Mouse (Mus musculus): ENCODE measurements at regions not wholly inside any gene's neighbourhood (a gene's known extent, or its start where the extent isn't known, plus 50 kb on each side); places are given as distances from the start of the nearest gene placed in this dataset.
"Not testable (repeated sequence)": the region's sequence is repeated elsewhere in the genome, so short reads cannot be mapped to it uniquely, and the experiment has no call there.

DNA sequence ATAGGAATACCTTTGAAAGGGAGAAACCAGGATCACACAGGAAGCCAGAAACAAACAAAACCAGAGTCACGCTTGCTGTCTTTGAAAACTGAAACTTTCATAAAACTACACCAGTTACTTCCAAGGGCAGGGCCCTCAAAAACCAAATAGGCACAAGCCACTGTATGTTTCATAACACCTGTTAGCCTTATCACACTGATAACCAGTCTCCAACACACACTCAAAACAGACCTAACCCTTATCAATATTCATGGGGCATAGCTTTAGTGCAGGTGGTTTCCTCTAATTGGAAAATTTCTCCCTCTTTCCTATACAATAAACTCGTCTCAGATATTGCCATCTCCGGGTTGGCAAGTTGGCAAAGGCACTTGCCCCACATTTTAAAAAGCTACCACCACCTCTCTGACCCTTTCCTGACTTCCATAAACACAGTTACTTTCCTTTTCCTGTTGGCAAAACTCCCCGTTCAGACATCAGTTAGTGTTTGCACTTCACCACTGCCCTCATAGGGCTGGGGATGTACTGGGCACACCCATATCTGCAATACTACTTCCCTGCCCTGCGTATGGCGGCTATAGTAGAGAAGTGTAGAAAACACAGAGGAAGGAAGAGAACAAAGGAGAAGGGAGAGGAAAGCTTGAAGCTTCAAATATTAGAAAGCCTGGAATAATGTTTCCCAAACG lies 169.1 kb upstream of the Col8a1 start:
- DNase-seq (ENCODE audit: low spot score) = no peak

DNA sequence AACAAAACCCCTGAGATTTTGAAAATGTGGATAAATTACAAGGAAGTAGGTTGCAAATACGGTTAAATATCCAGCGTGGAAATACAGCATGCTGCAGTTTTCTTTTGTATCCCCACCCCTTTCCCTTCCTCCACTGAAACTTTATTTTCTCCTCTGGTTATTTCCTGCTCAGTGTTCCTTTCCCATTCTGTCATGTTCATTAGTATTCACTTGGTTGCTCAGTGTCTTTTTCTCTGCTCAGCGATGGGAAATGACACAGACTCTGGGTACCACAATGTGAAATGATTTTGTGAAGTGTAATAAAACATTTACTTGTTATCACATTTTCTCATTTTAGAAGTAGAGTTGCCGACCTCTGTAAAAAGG lies 169.6 kb upstream of the Col8a1 start:
- DNase-seq (ENCODE audit: low spot score) = no peak

DNA sequence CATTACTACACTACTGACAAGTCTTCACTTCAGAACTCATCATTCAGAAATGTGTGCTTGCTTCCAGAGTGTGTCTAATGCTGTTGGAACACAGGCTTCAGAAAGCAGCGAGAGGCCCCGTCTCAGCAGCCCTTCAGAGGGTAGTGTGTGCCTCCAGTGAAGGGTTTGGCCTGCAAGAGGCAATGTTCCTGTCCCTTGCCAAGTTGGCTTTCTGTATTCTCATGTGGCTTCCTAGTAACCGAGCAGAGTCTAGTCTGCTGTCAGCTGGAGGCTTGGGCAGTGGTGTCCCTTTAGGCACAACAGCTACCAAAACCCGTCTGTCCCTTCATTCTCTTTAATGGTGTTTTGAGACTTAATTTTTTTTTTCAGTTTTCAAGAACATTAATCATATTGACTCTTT lies 173.3 kb upstream of the Col8a1 start:
- DNase-seq (ENCODE audit: low spot score) = no peak

DNA sequence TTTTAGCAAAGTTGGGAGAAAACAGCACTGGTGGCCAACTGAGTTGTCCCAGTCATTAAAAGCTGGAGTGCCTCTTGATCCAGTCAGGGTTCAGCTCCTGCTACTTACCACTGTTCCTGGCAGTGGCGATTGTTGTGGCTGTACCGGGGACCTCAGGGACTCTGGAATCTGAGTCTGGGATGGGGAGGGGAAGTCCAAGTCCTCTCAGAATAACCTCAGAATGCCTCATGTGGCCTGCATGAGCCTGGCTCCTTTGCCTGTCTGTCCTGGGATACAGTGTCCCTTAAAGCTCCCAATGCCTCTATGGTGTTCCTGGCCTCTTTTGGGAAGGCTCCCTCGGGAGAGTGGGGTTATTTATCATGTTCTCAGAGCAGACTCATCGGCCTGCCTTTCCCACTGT lies 173.8 kb upstream of the Col8a1 start:
- DNase-seq (ENCODE audit: low spot score) = no peak

DNA sequence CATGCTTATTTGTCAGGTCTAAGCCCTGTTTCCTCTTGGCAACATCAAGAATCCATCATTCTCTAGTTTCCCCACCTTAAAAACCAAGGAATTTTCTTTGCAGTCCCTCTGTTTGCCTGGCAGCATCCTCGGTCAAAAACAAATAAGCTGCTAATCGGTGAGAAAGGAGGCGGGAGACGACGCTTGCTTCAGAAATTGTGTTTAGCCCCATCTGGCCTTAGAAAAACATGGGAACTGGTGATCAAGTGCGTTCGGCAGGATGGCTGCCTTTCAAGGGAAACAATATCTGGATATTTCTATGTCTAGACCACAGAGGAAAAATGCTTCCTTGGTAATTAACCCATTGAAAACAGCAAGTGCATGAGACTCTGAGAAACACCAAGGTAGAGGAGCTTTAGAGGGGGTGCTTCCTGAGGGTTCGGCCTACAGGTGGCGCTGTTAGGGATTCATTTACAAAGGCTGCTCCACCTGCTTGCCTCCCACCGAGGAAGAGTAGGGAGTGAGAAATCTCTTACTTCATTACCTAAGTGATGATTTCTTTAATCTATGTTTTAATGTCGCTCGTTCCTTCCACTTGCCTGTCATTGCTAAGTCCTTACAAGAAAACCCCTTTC lies 174.7 kb upstream of the Col8a1 start:
- DNase-seq (ENCODE audit: low spot score) = no peak

GRCm38 (mm10) chr16:57945404-57945803 lies 190.9 kb upstream of the Col8a1 start:
- DNase-seq (ENCODE audit: low spot score) = no peak

DNA sequence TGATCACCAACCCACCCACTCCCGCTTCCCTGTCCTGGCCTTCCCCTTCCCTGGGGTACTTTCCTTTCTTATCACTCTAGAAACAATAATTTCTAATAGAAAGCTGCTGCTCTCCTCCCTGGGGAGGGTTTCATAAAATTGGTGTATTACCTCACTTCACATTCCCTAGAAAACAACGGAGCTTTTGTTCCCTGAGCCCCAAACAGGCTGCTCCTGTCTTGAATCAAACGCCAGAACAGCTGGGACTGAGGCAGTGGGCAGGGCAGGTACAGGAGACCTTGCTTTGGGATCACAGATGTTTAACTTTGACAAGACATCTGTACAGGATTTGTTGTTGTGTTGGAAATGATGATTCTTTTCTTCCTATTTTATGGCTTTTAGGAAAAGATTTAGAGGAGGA lies 192.8 kb upstream of the Col8a1 start:
- DNase-seq (ENCODE audit: low spot score) = no peak

DNA sequence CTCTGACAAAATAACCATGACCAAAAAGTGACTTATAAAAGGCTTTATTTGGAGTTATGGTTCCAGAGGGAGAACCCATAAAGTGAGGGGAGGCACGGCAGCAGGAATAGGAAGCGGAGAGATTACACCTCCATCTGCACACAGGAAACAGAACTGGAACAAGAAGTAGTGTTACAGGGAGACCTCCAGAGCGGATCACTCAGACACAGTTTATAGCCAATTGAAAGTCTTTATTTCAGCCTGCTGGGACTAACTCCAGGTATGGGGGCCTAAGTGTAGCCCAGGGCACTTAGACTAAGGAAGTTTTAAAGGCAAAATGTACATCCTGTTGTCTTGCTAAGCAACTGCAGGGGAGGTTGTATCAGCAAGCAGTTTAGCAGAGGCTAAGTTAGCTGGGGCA lies 195.1 kb upstream of the Col8a1 start:
- DNase-seq (ENCODE audit: low spot score) = no peak

DNA sequence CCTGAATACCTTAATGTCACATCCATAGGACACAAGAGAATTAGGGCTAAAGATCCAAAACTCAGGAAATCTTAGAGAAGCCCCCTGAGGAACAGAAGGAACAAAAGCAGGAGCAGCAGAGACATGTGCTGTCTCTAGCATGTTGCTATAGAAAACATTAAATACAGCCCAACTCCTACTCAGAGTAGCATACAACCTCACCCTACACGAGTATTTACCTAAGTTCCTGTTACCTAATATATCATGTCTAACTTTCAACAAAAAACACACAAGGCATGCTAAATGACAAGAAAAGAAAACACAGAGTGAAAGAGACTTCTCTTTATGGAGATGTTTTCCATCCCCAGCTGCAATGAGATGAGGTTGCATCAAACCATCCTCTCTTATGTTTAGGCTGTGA lies 216.4 kb upstream of the Col8a1 start:
- DNase-seq (ENCODE audit: low spot score) = no peak

DNA sequence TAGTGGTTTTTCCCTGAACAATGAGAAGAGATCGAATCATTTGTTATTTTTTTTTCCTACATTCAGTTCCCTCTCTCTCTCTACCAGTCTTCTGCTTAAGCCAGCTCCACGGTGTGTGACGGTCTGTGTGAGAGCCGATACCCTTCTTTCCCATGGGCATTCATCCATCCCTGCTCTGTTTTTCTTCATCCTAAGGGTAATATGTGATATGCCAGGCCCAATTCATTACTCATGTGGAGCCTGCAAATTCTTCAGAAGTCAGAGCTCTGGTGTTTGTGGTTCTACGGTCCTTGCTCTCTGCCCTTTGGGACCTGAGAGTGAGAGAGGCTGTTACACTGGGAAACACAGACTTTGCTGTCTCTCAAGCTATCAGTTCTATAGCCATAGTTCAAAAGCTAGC lies 229.6 kb upstream of the Col8a1 start:
- no peak for DNase-seq (ENCODE audit: low spot score)

- DNase-seq (ENCODE audit: low spot score) = no peak
Measured at GRCm38 (mm10) chr16:58005740-58006139, 251.2 kb upstream of the Col8a1 start.

DNA sequence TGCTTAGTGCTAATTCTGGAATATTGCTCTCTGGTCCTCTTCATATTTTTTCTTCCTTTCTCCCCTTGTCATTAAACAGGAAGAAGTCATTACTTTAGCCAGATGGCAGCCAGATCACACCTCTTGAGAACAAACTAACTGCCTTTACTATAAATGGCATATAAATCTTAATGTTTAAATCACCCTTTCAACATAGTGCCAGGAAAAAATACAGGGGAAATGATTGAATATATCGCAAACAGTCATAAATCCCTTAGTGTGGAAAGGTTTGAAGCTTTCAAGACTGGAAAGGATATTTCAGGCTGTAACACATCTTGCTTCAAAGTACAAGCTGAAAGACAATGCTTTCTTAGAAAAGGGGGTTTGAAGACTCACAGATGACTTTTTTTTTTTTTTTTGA lies 259.0 kb upstream of the Col8a1 start:
- no peak for DNase-seq (ENCODE audit: low spot score)

- no peak for DNase-seq (ENCODE audit: low spot score)
Measured at GRCm38 (mm10) chr16:58027525-58027924, 273.0 kb upstream of the Col8a1 start.

- not testable (repeated sequence) for DNase-seq (ENCODE audit: low spot score)
Measured at GRCm38 (mm10) chr16:58028541-58028940, 274.0 kb upstream of the Col8a1 start.

- DNase-seq (ENCODE audit: low spot score) = no peak
Measured at GRCm38 (mm10) chr16:58029674-58030073, 275.1 kb upstream of the Col8a1 start.

DNA sequence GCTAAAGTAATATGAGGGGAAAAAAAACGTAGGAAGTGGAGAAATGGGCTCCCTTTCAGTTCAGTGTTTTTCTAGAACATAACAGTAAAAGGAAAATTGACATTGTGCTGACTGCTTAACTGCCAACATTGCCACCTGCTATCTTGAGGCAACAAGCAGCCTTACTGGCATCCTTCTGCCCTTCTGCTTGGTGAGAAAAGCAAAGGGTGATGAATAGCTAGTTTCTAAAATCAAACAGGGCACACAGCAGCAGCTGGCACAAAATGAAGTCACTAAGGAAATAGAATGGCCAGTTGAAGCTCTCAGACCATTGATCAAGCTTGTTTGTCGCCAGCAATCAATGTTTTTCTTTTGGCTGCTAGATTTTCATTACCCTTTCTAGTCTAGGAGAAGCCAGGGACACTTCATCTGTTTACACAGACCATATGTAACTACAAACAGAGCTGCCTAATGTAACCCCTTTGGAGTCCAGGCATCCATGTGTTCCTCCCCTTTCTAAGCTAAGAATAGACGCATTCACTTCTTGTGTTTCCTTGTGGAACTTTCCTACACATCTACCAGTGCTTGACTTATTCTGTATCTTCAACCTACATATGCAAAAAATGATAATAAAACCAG lies 314.2 kb upstream of the Col8a1 start:
- DNase-seq (ENCODE audit: low spot score) = no peak

- no peak for DNase-seq (ENCODE audit: low spot score)
Measured at GRCm38 (mm10) chr16:58072441-58072840, 317.9 kb upstream of the Col8a1 start.

DNA sequence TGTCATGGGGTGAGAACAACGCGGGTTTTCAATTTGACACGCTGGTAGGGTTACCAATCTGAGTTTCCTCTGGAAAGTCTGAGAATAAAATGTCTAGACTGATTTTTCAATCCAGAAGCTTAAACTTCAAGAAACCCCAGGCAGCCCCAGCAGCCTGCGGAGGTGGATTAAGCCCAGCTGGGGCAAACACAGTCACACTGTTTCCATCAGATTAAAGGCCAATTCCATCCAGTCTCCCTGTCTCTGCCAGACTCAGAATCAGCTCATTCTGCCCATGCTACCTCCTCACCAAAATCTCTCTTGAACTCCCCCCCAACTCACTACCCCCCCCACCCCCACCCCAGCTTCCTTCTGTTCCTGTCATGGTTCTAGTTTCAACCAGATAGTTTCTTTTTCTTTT lies 307.9 kb upstream of the Dcbld2 start:
- DNase-seq (ENCODE audit: low spot score) = no peak

DNA sequence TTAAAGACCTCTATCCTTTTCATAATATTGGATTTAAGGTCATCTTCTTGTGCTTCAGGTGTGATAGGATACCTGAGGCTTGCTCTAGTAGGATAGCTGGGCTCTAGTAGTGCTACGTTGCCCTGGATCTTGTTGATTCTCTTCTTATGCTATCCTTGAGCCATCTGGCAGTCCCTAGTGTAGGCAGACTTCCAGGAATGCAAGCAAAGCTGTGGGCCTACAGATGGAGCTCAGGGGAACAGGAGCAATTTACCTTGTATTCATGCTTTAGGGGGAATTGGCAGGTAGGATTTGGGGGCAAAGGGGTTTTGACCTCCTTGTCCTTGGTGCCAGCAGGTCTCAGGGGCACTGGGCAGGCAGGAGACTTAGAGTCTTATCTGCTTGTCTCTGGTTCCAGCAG lies 297.8 kb upstream of the Dcbld2 start:
- no peak for DNase-seq (ENCODE audit: low spot score)

DNA sequence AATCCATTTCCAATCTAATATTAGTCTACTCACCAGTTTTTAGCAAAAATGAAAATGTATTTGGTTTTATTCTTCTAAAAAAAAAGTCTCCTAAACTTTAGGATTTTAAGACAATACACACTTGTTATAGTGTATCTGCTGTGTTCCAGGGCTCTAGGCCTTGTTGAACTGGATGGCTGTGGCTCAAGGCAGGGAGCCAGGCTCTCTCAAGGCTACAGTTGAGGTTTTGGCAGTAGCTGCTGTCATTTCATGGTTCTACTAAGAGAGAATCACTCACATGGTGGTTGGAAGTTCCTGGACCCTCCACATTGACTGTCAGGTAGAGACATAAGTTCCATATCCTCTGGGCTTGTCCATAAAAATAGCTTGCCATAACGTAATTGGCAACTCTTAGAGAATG lies 282.2 kb upstream of the Dcbld2 start:
- DNase-seq (ENCODE audit: low spot score) = no peak

- DNase-seq (ENCODE audit: low spot score) = no peak
Measured at GRCm38 (mm10) chr16:58136144-58136905, 271.9 kb upstream of the Dcbld2 start.

- DNase-seq (ENCODE audit: low spot score) = no peak
Measured at GRCm38 (mm10) chr16:58136979-58137378, 271.3 kb upstream of the Dcbld2 start.

DNA sequence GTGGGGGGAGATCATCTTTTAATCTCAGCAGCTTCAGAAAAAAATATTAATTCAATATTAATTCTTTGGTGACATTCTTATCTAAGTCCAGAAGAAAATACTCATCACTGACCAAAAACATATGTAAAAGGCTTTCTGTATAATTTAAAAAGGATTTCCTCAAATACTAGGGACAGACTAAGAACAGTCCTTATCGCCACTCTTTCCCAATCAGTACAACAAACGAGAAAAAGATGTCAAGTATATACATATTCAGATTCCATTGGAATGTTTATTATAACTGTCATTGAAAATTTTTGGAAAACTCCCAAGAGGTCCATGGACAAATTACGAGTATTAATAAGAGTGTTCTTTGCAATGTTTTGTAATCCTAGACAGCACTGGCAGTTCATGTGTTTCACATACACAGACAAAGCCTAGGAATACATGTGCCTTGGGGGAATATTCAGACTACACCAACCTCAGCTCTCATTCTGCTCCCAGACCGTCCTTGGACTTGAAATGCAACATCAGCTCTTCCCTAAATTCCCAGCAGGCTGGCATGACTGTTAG lies 270.4 kb upstream of the Dcbld2 start:
- no peak for DNase-seq (ENCODE audit: low spot score)

All from c-Kit-positive CD71-positive TER-119-positive erythroid progenitor cells, embryonic 14.5 days (primary cell).